Mouse (Mus musculus) forebrain, postnatal 0 days (tissue): ENCODE results near the gene Tmem220. TPM values are rescaled to one million over a fixed set of nuclear protein-coding genes. Genes with fewer than 3 reads are reported as not detected.
A peak's percentile ranks its signal among the peaks of the same experiment; 100 is the strongest.

Experiments
- ATAC-seq: fragments of 200-750 bp; cut with Nextera tagmentation; 2 replicates; pipeline ENCODE4 v1.8.0; 2017; ENCODE audit warnings: mild to moderate bottlenecking, moderate library complexity
- DNase-seq: peaks from one replicate; pipeline ENCODE4 v3.0.0-alpha.2; 2015
- H3K27ac ChIP-seq: fragments of 300-500 bp; sonication (generic); 2 replicates; pipeline ENCODE4 v1.5.1; 2014; ENCODE audit warnings: low read depth, mild to moderate bottlenecking, antibody characterized with exemption, low read length, moderate library complexity, mixed read lengths
- H3K27me3 ChIP-seq: fragments of 300-500 bp; sonication (generic); 2 replicates; pipeline ENCODE4 v1.6.1; 2014; ENCODE audit warnings: mild to moderate bottlenecking, low read length, mixed read lengths; ENCODE audit not compliant: insufficient read depth
- H3K36me3 ChIP-seq: fragments of 300-500 bp; sonication (generic); 2 replicates; pipeline ENCODE4 v1.6.1; 2014; ENCODE audit warnings: mild to moderate bottlenecking, moderate library complexity; ENCODE audit not compliant: insufficient read depth
- H3K4me1 ChIP-seq: fragments of 300-500 bp; sonication (generic); 2 replicates; pipeline ENCODE4 v1.6.1; 2014; ENCODE audit warnings: antibody characterized with exemption; ENCODE audit not compliant: insufficient read depth
- H3K4me2 ChIP-seq: fragments of 300-500 bp; sonication (generic); 2 replicates; pipeline ENCODE4 v1.6.1; 2014; ENCODE audit warnings: low read depth, mild to moderate bottlenecking, moderate library complexity
- H3K4me3 ChIP-seq: fragments of 300-500 bp; sonication (generic); 2 replicates; pipeline ENCODE4 v1.5.1; 2014; ENCODE audit warnings: low read depth, low read length, mixed read lengths
- H3K9ac ChIP-seq: fragments of 300-500 bp; sonication (generic); 2 replicates; pipeline ENCODE4 v1.6.1; 2014; ENCODE audit warnings: mild to moderate bottlenecking
- H3K9me3 ChIP-seq: fragments of 300-500 bp; sonication (generic); 2 replicates; pipeline ENCODE4 v1.6.1; 2016; ENCODE audit warnings: low read length
- CTCF ChIP-seq: sonication (generic); IDR thresholded peaks from 2 replicates; pipeline ENCODE4 v1.5.1; 2016; ENCODE audit warnings: antibody characterized with exemption, control low read depth, low read depth
- WGBS: fragments of 180-500 bp; shearing (Covaris S2); extraction: QIAGEN DNeasy Blood & Tissue Kit; methylation state at CpG from one replicate; pipeline ENCODE4 v1.1.7; 2014; 5-methylcytosine and 5-hydroxymethylcytosine counted together
- polyA plus RNA-seq: library from polyadenylated mRNA; unstranded; fragments of >200 nt; fragmentation: Nextera tagmentation; extraction: Ambion mirVana; gene quantifications from 2 replicates; pipeline ENCODE4 v1.2.1, GENCODE M21; 2015
- total RNA-seq: library from RNA; depleted of rRNA; stranded (reverse); fragments of >200 nt; gene quantifications from 2 replicates; pipeline ENCODE4 v1.2.3, GENCODE M21; 2014; rRNA removed

Tmem220 gene
- total RNA-seq (not detected in 2 replicates), polyA plus RNA-seq (0.36 and 0.77 TPM in 2 replicates)

DNA sequence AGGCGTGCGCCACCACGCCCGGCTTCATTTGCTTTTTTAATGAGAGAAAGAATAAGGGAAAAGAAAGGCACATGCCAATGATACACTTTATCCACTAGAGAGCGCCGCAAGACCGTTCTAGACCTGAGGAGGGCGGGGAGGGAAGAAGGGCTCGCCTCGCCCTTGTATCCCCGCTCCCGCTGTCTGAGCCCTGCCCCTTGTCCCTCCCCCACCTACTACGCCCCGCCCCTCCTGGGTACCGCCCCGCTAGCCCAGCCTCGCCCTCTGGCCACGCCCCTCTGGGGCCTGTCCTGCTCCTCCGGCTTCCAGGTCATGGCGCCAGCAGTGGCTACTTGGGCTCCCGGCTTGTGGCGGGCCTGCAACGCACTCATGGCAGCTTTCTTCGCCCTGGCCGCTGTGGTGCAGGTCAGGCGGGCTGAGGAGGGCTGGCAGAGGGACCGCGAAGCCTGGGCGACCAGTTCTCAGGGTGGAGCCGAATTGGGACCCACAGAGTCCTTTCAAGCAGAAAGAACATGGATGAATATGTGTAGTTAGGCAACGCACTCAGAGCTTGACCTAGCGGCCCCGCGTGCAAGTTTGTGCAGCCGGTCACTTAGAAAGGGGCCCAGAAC lies at the start of gene Tmem220:
Gene Tmem220 (plus strand): TSS at position 288 of the 611 bp plus-strand sequence.
- Histone ChIP-seq H3K27me3 (no peaks in the 10 kb centered on the region), H3K4me2 (peak within 1 kb of the TSS; percentile 70), H3K9me3 (no peaks in the 10 kb centered on the region), H3K9ac (peak within 1 kb of the TSS; percentile 50), H3K4me3 (peak within 1 kb of the TSS; percentile 34), H3K36me3 (no peaks in the 10 kb centered on the region), H3K27ac (no peak within 1 kb of the TSS), H3K4me1 (no peaks in the 10 kb centered on the region)
- ATAC-seq (peak; percentile 97), DNase-seq (peak; percentile 91)
- peak; percentile 82 for TF ChIP-seq CTCF
- WGBS: 2% methylated on average over 35 of the region's 35 CpGs

DNA sequence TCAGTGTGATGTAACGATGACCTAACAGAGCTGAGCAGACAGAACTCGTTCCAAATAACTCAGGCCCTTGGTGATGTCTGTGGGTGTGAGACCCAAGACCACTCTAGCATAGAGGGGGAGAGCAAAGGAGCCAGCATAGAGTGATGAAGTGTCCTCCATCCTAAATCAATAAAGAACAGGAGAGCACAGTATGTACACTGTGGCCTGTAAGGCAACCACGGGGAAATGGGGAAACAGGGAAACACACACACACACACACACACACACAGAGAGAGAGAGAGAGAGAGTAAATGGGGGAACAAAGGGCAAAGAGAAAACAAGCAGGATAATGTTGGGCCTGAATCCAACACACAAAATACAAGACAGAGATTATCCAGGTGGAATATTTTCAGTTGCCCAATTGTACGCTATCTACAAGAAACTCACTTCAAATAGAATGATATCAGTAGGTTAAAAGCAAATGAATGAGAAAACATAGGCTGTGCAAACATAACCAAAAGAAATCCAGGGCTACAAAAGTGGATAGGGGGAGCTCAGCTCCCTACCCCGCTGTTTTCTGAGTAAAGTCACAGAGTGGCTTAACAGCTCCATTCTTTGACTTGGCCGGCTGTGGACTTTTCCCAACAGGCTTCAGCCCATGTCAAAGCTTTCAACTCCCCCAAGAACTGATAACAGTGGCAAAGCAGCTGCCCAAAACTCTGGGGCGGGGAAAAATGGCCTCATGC lies 49.2 kb upstream of the Tmem220 start:
- WGBS: 90% methylated on average over 7 of the region's 7 CpGs
- no peaks in the 10 kb centered on the region for H3K36me3 ChIP-seq
- H3K9ac ChIP-seq: no peak overlapping the region
- no peak overlapping the region for H3K4me2 ChIP-seq
- no peak overlapping the region for H3K4me3 ChIP-seq
- H3K27me3 ChIP-seq: no peaks in the 10 kb centered on the region
- no peak for ATAC-seq
- H3K9me3 ChIP-seq: peaks cover 8% of the 10 kb centered on the region; the same call in 1 of the 2 replicates
- H3K4me1 ChIP-seq: no peaks in the 10 kb centered on the region
- DNase-seq: no peak
- no peak for TF ChIP-seq CTCF
- H3K27ac ChIP-seq: no peak overlapping the region

DNA sequence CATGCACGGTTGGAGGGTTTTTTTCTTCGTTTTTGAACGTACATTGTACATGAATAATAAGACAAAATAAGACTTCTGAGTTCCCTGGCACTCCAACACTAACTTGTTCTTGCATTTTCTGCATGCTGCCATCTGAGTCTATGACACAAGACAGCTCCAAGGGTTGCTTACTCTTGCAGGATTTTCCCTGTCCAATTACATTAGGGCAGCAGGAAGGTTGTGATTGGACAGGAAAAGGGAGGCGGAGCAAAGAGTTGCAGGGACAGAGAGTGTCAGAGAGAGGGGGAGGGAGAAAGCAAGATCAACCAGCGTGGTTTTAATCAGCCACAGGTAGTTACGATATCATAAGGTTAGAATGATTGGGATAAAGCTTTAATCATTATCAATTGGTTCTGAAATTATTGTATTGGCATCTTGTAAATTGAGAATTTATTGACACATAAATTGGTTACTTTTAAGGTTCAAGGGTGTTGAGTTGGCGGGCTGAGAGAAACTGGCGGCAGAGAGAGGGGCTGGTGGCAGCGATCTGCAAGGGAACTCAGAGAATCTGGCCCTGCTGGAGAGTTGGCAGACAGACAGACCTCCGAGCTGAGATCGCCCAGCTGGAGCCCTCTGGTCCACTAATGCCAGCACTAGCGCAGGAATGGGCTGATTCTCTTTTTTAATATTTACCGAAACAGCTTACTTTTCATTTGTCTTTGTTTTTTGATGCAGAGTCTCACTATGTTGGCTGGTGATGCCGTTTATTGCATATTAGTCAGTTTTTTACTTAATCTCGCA lies 43.4 kb upstream of the Tmem220 start:
- H3K4me1 ChIP-seq: 0 out of 2 replicates have a peak, but pooled peaks cover 9% of the 10 kb centered on the region
- no peak for TF ChIP-seq CTCF
- H3K36me3 ChIP-seq: no peaks in the 10 kb centered on the region
- no peak overlapping the region for H3K9ac ChIP-seq
- H3K27ac ChIP-seq: no peak overlapping the region
- H3K9me3 ChIP-seq: no peaks in the 10 kb centered on the region
- ATAC-seq: no peak
- no peaks in the 10 kb centered on the region for H3K27me3 ChIP-seq
- no peak for DNase-seq
- no peak overlapping the region for H3K4me2 ChIP-seq
- 71% methylated on average over 15 of the region's 15 CpGs for WGBS
- no peak overlapping the region for H3K4me3 ChIP-seq

DNA sequence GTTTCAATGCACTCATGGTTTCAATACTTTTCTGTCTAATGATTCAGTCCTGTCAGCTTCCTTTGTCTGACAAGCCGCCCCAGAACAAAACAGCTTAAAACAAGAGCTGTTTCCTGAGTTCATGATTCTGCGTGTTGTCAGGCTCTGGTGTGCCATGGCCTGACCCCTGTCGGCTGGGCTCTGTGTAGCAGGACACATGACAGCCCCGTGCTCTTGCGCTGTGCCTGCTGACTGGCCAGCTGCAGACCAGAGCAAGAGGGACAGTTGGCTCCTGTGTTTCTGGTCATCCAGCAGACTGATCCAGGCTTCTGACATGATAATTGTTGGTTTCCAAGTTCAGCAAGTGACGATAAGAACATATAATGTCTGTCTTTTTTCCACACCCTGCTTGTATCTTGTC lies 42.2 kb upstream of the Tmem220 start:
- 41% methylated on average over 6 of the region's 6 CpGs for WGBS
- no peaks in the 10 kb centered on the region for H3K36me3 ChIP-seq
- no peaks in the 10 kb centered on the region for H3K9me3 ChIP-seq
- no peaks in the 10 kb centered on the region for H3K27me3 ChIP-seq
- H3K9ac ChIP-seq: no peak overlapping the region
- peak; percentile 59 for TF ChIP-seq CTCF
- H3K4me3 ChIP-seq: no peak overlapping the region
- DNase-seq: no peak
- H3K4me2 ChIP-seq: no peak overlapping the region
- H3K4me1 ChIP-seq: 0 out of 2 replicates have a peak, but pooled peaks cover 9% of the 10 kb centered on the region
- ATAC-seq: peak; percentile 55
- H3K27ac ChIP-seq: no peak overlapping the region

DNA sequence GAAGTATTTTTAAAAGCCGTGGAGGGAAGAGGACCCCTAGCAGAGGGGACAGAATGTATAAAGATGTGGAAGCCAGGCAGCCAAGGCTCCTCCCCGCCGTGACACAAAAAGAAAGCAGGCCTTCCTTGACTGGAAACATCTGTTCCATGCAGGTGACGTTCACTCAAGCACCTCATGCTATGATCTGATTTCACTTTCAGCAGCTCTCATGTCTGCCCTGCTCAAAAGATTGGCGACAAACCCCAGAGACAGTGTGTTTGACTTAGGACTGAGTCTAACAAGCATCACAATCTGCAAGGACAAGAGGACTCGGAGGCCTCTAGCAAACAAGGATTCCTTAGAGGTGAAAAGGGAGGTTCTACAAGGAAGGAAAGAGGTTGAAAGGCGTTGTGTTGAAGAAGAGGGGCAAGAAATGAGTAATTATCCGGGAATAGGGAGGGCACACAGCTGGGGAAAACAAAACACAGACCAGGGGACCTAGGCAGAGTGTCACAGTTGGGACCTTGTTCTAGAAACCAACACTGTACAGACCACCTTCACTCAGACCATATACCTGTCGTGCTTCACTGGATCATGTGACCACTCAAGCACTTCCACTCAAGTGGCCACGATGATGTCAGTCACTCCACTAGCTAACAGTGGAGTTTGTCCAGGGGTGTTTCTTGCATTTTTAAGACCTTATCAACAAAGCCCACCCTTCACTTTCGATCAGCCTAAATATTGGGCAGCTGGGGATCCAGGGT lies 41.4 kb upstream of the Tmem220 start:
- DNase-seq (no peak), ATAC-seq (no peak)
- Histone ChIP-seq H3K27me3 (no peaks in the 10 kb centered on the region), H3K27ac (peak overlapping the region; percentile 76; the same call in 1 of the 2 replicates), H3K4me3 (no peak overlapping the region), H3K36me3 (no peaks in the 10 kb centered on the region), H3K9me3 (no peaks in the 10 kb centered on the region), H3K4me2 (no peak overlapping the region), H3K9ac (no peak overlapping the region), H3K4me1 (0 out of 2 replicates have a peak, but pooled peaks cover 9% of the 10 kb centered on the region)
- 70% methylated on average over 11 of the region's 11 CpGs for WGBS
- no peak for TF ChIP-seq CTCF
